Mouse (Mus musculus) cerebellum, postnatal 4 days (tissue): Measurements from ENCODE around the gene Otub2.
"Not testable (repeated sequence)": the region's sequence is repeated elsewhere in the genome, so short reads cannot be mapped to it uniquely, and the experiment has no call there.

Experiments
- DNase-seq, 2 experiments: peaks; one replicate each; pipeline ENCODE4 v3.0.0; 2022; ENCODE audit warnings: low spot score in 2 of 2, mixed read lengths in 1 of 2

Otub2 gene

GRCm38 (mm10) chr12:103443524-103443923 lies 55.0 kb downstream of the Otub2 start, which contains the start of gene Ifi27l2a:
TSS of gene Ifi27l2a (minus strand) at chr12:103443680.
- no peak for DNase-seq

GRCm38 (mm10) chr12:103444261-103444660 lies 55.8 kb downstream of the Otub2 start:
- not testable (repeated sequence) for DNase-seq

GRCm38 (mm10) chr12:103445060-103445459 lies 56.6 kb downstream of the Otub2 start:
- DNase-seq, result no peak

- DNase-seq, result no peak
These were observed 64.9 kb downstream of the Otub2 start for GRCm38 (mm10) chr12:103453361-103453760.
